Mouse (Mus musculus): ENCODE data around the gene Prdx5. TPM values are rescaled to one million over a fixed set of nuclear protein-coding genes. Genes with fewer than 3 reads are reported as not detected.

Gene Prdx5
- polyA plus RNA-seq (2014; fragmentation: Nextera tagmentation; extraction: Ambion mirVana) = 143 and 150 TPM in 2 replicates

GRCm38 (mm10) chr19:6909507-6910289 lies at the start of gene Prdx5, which contains the start of gene Trmt112:
Gene Prdx5 (minus strand): TSS chr19:6910106.
Gene Trmt112 (plus strand): TSS chr19:6909698.
- H3K27me3 ChIP-seq (ENCODE audit: control insufficient read depth, insufficient read depth, low read length) = no peaks in the 10 kb centered on the region
- under 1% methylated on average over 65 of the region's 65 CpGs for WGBS (ENCODE audit: insufficient replicate concordance)
- H3K9ac ChIP-seq (ENCODE audit: low read depth, low read length) = peak within 1 kb of the TSS; percentile 84
- H3K4me2 ChIP-seq = peak within 1 kb of the TSS; percentile 93
- peaks cover 16% of the 10 kb centered on the region for H3K4me1 ChIP-seq (ENCODE audit: control insufficient read depth, insufficient read depth, low read length)
- no peaks in the 10 kb centered on the region for H3K9me3 ChIP-seq (replicated peaks; ENCODE audit: control insufficient read depth, low read length)
- peaks cover 37% of the 10 kb centered on the region for H3K36me3 ChIP-seq (ENCODE audit: control insufficient read depth, insufficient read depth, low read length)
- peak within 1 kb of the TSS; percentile 72 for H3K4me3 ChIP-seq (ENCODE audit: low read depth, low read length)
- peak within 1 kb of the TSS; percentile 99 for H3K27ac ChIP-seq (ENCODE audit: low read depth, low read length)
- ATAC-seq (replicated peaks; ENCODE audit: insufficient number of reproducible peaks, low FRiP score, low TSS enrichment) = peak; percentile 84

GRCm38 (mm10) chr19:6956461-6956860 lies 46.6 kb upstream of the Prdx5 start:
- H3K4me1 ChIP-seq (ENCODE audit: control insufficient read depth, insufficient read depth, low read length) = peaks cover 26% of the 10 kb centered on the region
- H3K4me3 ChIP-seq (ENCODE audit: low read depth, low read length) = no peak overlapping the region
- H3K27me3 ChIP-seq (ENCODE audit: control insufficient read depth, insufficient read depth, low read length) = no peaks in the 10 kb centered on the region
- no peaks in the 10 kb centered on the region for H3K9me3 ChIP-seq (replicated peaks; ENCODE audit: control insufficient read depth, low read length)
- H3K9ac ChIP-seq (ENCODE audit: low read depth, low read length) = no peak overlapping the region
- no peak overlapping the region for H3K27ac ChIP-seq (ENCODE audit: low read depth, low read length)
- no peak overlapping the region for H3K4me2 ChIP-seq
- no peak for ATAC-seq (replicated peaks; ENCODE audit: insufficient number of reproducible peaks, low FRiP score, low TSS enrichment)
- H3K36me3 ChIP-seq (ENCODE audit: control insufficient read depth, insufficient read depth, low read length) = peaks cover 20% of the 10 kb centered on the region
- WGBS (ENCODE audit: insufficient replicate concordance) = 78% methylated on average over 10 of the region's 10 CpGs

GRCm38 (mm10) chr19:6955424-6955823 lies 45.5 kb upstream of the Prdx5 start:
- Histone ChIP-seq H3K27me3 (ENCODE audit: control insufficient read depth, insufficient read depth, low read length) (no peaks in the 10 kb centered on the region), H3K4me1 (ENCODE audit: control insufficient read depth, insufficient read depth, low read length) (peaks cover 26% of the 10 kb centered on the region), H3K9me3 (replicated peaks; ENCODE audit: control insufficient read depth, low read length) (no peaks in the 10 kb centered on the region), H3K36me3 (ENCODE audit: control insufficient read depth, insufficient read depth, low read length) (peaks cover 20% of the 10 kb centered on the region), H3K4me3 (ENCODE audit: low read depth, low read length) (no peak overlapping the region), H3K27ac (ENCODE audit: low read depth, low read length) (no peak overlapping the region), H3K9ac (ENCODE audit: low read depth, low read length) (0 out of 2 replicates have a peak overlapping the region, but pooled peaks have one; percentile 30), H3K4me2 (no peak overlapping the region; the same call in 1 of the 2 replicates)
- 50% methylated on average over 7 of the region's 7 CpGs for WGBS (ENCODE audit: insufficient replicate concordance)
- no peak for ATAC-seq (replicated peaks; ENCODE audit: insufficient number of reproducible peaks, low FRiP score, low TSS enrichment)

DNA sequence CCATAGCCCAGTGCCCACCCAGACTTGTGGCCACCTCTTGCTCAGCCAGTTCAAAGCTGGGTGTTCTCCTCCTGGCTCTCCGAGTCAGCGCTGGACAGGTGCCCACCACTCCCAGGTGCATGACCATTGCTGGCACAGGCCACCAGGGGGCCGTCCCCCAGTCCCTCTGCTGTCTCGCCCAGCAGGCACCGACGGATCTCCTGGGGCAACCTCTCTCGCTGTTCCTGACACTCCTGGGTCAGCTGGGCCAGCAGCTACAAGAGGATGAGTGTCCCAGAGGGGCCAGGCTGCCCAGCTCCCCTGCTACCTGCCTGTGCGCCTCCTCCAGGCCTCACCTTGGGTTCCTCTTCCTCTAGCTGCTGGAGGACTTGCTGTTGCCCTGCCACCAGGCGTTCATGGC lies 44.1 kb upstream of the Prdx5 start:
- Histone ChIP-seq H3K4me1 (ENCODE audit: control insufficient read depth, insufficient read depth, low read length) (peaks cover 32% of the 10 kb centered on the region), H3K9ac (ENCODE audit: low read depth, low read length) (no peak overlapping the region), H3K4me3 (ENCODE audit: low read depth, low read length) (no peak overlapping the region), H3K4me2 (no peak overlapping the region), H3K27me3 (ENCODE audit: control insufficient read depth, insufficient read depth, low read length) (no peaks in the 10 kb centered on the region), H3K27ac (ENCODE audit: low read depth, low read length) (no peak overlapping the region), H3K36me3 (ENCODE audit: control insufficient read depth, insufficient read depth, low read length) (peaks cover 20% of the 10 kb centered on the region), H3K9me3 (replicated peaks; ENCODE audit: control insufficient read depth, low read length) (no peaks in the 10 kb centered on the region)
- WGBS (ENCODE audit: insufficient replicate concordance) = 61% methylated on average over 9 of the region's 9 CpGs
- no peak for ATAC-seq (replicated peaks; ENCODE audit: insufficient number of reproducible peaks, low FRiP score, low TSS enrichment)

GRCm38 (mm10) chr19:6952712-6953037 lies 42.8 kb upstream of the Prdx5 start:
- Histone ChIP-seq H3K9ac (ENCODE audit: low read depth, low read length) (peak overlapping the region; percentile 83), H3K4me2 (peak overlapping the region; percentile 94), H3K4me1 (ENCODE audit: control insufficient read depth, insufficient read depth, low read length) (peaks cover 32% of the 10 kb centered on the region), H3K27me3 (ENCODE audit: control insufficient read depth, insufficient read depth, low read length) (no peaks in the 10 kb centered on the region), H3K9me3 (replicated peaks; ENCODE audit: control insufficient read depth, low read length) (no peaks in the 10 kb centered on the region), H3K36me3 (ENCODE audit: control insufficient read depth, insufficient read depth, low read length) (peaks cover 11% of the 10 kb centered on the region), H3K27ac (ENCODE audit: low read depth, low read length) (peak overlapping the region; percentile 96), H3K4me3 (ENCODE audit: low read depth, low read length) (peak overlapping the region; percentile 70)
- ATAC-seq (replicated peaks; ENCODE audit: insufficient number of reproducible peaks, low FRiP score, low TSS enrichment) = no peak
- WGBS (ENCODE audit: insufficient replicate concordance) = 2% methylated on average over 3 of the region's 3 CpGs

- peak overlapping the region; percentile 94 for H3K4me2 ChIP-seq
- ATAC-seq (replicated peaks; ENCODE audit: insufficient number of reproducible peaks, low FRiP score, low TSS enrichment) = peak; percentile 37
- no peaks in the 10 kb centered on the region for H3K9me3 ChIP-seq (replicated peaks; ENCODE audit: control insufficient read depth, low read length)
- peaks cover 32% of the 10 kb centered on the region for H3K4me1 ChIP-seq (ENCODE audit: control insufficient read depth, insufficient read depth, low read length)
- no peaks in the 10 kb centered on the region for H3K27me3 ChIP-seq (ENCODE audit: control insufficient read depth, insufficient read depth, low read length)
- H3K36me3 ChIP-seq (ENCODE audit: control insufficient read depth, insufficient read depth, low read length) = peaks cover 11% of the 10 kb centered on the region
- H3K4me3 ChIP-seq (ENCODE audit: low read depth, low read length) = peak overlapping the region; percentile 70
- H3K27ac ChIP-seq (ENCODE audit: low read depth, low read length) = peak overlapping the region; percentile 96
- H3K9ac ChIP-seq (ENCODE audit: low read depth, low read length) = peak overlapping the region; percentile 83
- WGBS (ENCODE audit: insufficient replicate concordance) = under 1% methylated on average over 31 of the region's 31 CpGs
Measured at GRCm38 (mm10) chr19:6951994-6952711, 42.2 kb upstream of the Prdx5 start.

GRCm38 (mm10) chr19:6951381-6951968 lies 41.6 kb upstream of the Prdx5 start:
- H3K27ac ChIP-seq (ENCODE audit: low read depth, low read length) = peak overlapping the region; percentile 96
- WGBS (ENCODE audit: insufficient replicate concordance) = 0% methylated on average over 35 of the region's 35 CpGs
- peaks cover 7% of the 10 kb centered on the region for H3K36me3 ChIP-seq (ENCODE audit: control insufficient read depth, insufficient read depth, low read length)
- H3K4me3 ChIP-seq (ENCODE audit: low read depth, low read length) = peak overlapping the region; percentile 70
- peak overlapping the region; percentile 83 for H3K9ac ChIP-seq (ENCODE audit: low read depth, low read length)
- H3K4me1 ChIP-seq (ENCODE audit: control insufficient read depth, insufficient read depth, low read length) = peaks cover 32% of the 10 kb centered on the region
- no peaks in the 10 kb centered on the region for H3K9me3 ChIP-seq (replicated peaks; ENCODE audit: control insufficient read depth, low read length)
- H3K4me2 ChIP-seq = peak overlapping the region; percentile 94
- peak; percentile 70 for ATAC-seq (replicated peaks; ENCODE audit: insufficient number of reproducible peaks, low FRiP score, low TSS enrichment)
- H3K27me3 ChIP-seq (ENCODE audit: control insufficient read depth, insufficient read depth, low read length) = no peaks in the 10 kb centered on the region

GRCm38 (mm10) chr19:6950613-6951153 lies 40.8 kb upstream of the Prdx5 start:
- Histone ChIP-seq H3K9ac (ENCODE audit: low read depth, low read length) (peak overlapping the region; percentile 83), H3K27ac (ENCODE audit: low read depth, low read length) (peak overlapping the region; percentile 96), H3K4me1 (ENCODE audit: control insufficient read depth, insufficient read depth, low read length) (peaks cover 29% of the 10 kb centered on the region), H3K4me3 (ENCODE audit: low read depth, low read length) (peak overlapping the region; percentile 70), H3K4me2 (peak overlapping the region; percentile 94), H3K9me3 (replicated peaks; ENCODE audit: control insufficient read depth, low read length) (no peaks in the 10 kb centered on the region), H3K27me3 (ENCODE audit: control insufficient read depth, insufficient read depth, low read length) (no peaks in the 10 kb centered on the region), H3K36me3 (ENCODE audit: control insufficient read depth, insufficient read depth, low read length) (0 out of 2 replicates have a peak, but pooled peaks cover 7% of the 10 kb centered on the region)
- under 1% methylated on average over 28 of the region's 28 CpGs for whole genome bisulfite sequencing (ENCODE audit: insufficient replicate concordance)
- peak; percentile 5; the same call in 1 of the 2 replicates for ATAC-seq (replicated peaks; ENCODE audit: insufficient number of reproducible peaks, low FRiP score, low TSS enrichment)
